Mouse (Mus musculus) mature B cell (primary cell): ENCODE measurements around the gene D430041D05Rik.

ENCODE experiments used
- in situ Hi-C: fragments of 300-500 bp; cut with MboI; formaldehyde crosslinking; loops from 2 replicates; pipeline ENCODE4 v1.14.3; 2019

The D430041D05Rik gene

DNA sequence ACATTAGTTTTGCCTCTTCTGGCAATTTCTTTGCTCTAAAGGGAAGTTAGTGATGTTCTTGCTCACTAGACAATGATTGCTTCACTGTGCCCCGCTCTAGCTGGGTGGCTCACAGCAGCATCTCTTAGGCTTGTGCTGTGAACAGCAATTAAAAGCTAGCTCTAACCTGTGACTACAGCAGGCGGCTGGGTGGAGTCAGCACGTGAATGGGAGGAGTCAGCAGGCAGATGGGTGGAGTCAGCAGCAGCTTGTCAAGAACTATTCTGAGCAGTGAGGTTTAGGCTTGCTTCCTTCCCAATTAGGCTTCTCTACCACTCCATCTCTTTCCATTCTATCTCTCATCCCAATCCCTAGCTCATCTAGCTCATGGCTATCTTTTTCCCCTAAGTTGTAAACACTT lies 213.5 kb downstream of the D430041D05Rik start:
- in situ Hi-C loops, result no loop called here

DNA sequence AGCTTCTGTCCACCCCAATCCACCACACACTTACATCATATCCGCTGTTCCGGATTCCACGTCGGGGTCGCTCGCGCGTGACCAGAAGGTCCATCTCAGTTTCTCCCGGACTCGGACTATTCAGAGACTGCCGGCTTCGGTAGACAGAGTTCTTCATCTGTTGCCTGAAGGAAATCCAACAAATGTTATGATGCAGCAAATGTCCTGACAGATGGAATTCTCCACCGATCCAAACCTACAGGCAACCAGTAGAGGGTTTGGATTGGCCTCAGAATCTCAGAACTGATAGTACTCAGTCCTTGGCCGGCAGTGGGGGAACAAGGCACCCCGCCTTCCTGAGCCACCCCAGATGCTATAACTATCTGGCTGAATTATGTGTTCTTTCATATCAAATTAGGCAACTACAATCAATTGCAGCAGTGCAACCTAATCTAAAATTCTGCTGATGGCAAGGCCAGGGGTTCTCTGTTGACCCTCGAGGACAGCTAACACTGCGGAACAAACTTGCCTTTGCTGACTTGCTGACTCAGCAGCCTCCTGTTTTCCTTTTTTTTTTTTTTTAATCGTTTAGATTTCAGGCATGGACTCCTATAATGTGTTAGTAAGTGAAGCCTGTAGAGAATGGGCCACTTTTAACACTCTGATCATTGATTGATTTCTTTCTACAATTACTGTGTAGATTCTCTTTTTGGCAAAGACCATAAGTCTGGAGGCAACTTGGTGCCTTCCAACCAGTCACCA lies 218.2 kb downstream of the D430041D05Rik start:
- in situ Hi-C loops, result no loop called here

DNA sequence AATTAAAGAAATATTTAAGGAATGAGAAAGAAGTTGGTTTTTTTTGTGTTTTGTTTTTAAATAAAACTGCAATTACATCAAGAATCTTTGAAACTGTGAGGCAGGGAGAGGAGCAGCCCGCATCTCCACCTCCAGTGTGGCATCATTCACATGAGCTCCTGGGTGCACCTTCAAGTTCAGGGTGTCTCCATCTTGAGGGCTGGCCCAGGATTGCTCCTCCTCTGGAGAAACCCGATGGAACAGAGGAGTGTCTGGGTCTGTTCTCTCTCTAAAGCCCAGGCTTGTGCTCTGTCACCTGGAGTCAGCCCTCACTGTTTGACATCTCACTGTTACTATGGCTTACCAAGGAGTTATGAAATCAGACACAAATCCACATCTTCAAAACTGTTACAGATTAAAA lies 219.1 kb downstream of the D430041D05Rik start:
- in situ Hi-C loops, result no loop called here

DNA sequence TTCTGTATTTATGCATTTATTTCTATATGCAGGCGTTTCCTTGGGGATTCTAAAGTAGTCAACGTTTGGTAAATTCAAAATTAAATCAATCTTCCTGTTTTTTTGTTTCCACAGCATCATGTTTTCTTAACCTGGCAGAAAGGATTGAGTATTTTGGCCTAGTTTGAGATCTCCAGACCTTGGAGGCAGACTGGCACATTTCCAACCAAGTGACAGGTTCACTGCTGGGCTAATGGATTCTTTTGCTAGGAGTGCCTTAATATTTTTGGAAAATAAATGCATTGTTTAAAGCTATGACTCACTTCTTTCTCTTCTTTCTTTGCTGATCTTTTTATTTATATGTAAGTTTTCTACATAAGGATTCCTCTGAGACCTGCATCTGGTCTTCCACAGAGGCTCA lies 222.0 kb downstream of the D430041D05Rik start:
- in situ Hi-C loops, result no loop called here

DNA sequence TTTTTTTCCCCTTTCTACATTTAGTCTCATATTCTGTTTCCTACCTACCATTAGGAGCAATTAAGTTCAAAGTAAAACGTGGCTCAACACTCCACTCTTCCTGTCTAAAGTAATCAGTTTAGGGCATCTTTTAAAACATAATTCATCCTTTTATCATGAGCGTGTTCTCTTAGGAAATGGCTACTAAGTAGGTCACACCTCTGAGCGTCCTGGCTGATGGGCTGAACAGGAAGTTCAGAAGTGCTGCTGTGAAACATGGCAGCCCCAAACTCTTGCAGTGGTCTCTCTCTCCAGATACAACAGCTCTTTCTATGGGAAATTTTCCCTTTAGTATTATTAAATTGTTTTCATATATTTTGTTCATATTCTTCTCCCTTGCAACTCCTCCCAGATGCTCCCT lies 223.7 kb downstream of the D430041D05Rik start:
- in situ Hi-C loops, result no loop called here

DNA sequence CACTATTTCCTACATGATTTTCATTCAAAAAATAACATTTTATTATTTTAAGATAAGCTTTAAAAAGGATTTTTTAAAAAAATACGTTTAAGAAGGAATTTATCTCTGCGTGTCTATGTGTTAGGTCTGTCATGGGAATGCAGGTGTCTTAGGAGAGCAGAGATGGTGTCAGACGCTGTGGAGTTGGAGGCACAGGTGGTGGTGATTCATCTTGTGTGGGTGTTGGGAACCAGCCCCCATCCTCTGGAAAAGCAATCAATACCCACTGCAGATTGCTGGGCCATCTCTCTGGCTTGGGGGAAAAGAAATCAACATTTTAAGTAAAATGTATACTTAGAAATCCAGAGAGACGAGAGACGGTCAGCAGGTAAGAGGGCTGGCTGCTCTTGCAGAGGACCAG lies 225.2 kb downstream of the D430041D05Rik start:
- in situ Hi-C loops, result no loop called here

DNA sequence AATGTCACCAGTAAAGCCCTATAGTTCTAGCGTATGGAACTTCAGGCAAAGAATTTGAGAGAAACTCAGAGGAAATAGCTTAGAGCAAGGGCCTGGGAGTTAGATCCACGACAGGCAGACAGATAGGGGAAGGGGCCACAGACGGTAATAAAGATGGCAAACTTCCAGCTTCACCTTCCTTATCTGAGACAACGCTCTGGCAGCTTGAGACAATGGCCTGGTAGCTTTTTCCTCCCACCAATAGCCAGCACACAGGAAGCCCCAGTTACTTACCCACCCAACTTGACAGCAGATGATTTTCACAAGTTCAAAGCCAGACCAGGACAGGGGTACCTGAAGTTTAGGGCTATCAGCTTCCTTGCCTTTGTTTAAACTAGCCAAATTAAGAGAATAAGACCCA lies 226.5 kb downstream of the D430041D05Rik start:
- in situ Hi-C loops, result no loop called here

DNA sequence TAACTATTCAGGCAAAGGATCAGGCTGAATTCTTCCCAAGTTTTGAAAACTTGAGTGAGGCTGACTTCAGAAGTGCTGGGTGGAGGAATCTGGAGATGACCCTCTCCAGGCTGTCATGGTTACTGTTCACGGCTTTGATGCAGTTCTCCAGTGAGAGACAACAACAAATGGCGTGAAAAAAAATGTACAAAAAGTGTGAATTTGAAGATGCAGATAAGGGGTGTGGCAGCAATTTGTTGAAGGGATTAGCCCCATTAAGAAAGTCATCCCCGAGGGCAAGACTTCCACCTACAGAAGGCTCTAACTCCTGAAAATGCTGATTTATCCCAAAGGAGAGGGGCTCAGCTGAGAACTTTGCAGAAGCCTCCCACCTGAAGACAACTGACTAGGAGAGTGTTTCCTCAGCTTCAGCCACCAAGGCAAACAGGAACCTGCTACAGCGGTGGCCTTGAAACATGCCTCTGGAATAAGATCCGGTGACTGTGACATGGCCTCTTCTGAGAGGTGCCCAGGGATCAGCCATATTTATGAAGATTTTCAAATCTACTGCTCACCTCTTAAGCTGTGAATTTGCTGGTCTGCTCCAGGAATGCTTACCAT lies 227.5 kb downstream of the D430041D05Rik start:
- in situ Hi-C loops, result no loop called here

DNA sequence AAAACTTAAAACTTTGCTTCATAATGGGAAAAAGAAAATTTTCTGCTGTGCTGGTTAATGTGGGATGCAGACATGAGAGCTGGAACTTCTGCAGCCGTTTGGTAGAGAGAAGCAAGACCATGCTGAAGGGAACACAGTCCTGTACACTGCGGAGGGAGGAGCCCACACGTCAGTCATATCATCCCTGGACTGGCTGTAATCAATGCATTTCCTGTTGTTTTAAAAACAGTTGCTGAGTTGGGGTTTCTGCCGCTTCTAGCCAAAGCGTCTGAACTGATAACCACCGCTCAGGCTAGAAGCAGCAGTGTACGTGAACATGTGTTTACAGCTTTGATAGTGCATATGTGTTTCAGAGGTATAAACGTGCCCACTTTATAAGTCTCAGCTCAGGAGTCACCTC lies 231.2 kb downstream of the D430041D05Rik start:
- in situ Hi-C loops, result no loop called here

DNA sequence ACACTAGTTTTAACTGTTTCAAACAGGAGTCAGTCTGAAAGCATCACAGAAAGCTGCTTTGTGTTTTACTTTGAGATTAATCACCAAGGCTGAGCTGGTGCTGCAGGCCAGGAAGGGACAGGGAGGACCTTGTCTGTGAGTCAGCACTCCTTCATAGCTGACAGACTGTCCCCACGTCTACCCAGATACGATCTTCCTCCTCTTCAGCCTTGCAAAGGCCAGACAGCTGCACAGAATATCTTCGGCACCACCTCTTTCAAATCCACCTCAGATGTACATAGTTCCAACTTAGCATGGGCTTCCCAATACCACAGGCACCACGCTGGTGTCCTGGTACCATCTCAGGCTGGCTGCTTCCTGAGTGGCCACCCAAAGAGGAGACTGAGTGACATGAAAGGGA lies 232.6 kb downstream of the D430041D05Rik start:
- in situ Hi-C loops, result no loop called here

DNA sequence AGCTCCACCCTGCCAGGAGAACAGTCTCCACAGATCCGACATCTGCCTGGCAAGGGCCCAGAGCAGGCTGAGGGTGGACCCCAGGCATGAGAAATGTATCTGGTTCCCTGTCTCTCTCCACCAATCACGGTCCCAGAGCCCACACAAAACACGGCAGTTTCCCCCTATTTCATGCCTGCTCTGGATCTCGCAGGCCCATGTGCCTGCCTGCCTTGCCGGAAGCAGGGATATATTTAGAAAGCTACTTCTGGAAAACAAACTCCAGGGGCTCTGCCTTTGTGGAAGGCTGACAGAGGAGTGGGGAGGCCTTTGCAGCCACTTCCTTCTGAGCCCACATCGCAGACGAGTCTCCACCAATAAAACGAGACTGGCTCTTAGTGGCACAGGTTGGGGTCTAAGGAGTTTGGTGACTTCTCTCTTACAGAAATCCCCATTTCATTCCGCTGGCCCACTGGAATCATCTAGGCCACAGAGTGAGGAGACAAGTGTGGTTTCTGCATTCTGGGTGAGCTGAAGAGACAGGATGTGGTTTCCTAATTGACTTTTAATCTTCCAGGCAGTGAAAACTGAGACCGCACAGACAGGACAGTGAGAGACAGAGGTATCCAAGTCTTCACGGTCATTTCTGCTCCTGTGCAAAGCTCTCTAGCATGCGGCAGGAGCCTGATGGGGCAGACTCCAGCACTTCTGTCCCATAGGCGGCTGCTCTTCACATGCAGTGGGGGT lies 233.7 kb downstream of the D430041D05Rik start:
- in situ Hi-C loops, result no loop called here

DNA sequence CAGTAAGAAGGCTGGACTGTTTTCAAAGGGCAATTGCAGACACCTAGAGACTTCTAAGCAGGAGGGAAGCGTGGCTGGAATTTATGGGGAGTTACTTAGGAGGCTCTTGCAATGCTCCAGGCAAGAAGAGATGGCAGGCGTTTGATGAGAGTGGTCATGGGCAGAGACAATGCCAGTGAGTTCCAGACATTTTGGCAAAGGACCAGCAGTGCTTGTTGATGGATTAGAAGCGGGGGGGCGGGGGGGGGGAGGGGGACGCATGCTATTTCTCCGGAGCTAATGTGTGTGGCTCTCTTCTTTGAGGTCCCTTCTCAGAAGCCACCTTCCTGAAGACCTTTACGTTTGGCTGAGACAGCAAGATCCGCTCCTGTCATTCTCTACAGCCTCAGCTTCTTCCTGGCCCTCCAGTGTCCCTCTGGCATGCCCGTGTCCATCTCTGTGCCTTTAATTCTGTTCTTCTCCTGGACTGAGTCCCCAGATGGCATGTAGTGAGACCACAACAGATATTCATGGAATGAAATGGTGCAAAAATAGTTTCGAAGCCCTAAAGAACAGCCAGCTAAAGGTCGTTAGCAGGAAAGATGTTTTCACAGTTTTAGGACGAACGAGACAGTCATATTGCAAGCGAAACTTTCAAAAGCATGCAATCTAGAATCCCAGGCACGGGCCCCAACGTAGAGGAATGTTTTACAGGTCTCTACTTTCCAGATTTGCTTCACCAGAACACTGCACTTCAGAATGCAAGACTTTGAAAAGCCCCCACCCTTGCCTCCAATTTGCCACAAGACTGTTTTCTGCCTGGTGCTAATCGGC lies 234.4 kb downstream of the D430041D05Rik start:
- in situ Hi-C loops, result no loop called here

DNA sequence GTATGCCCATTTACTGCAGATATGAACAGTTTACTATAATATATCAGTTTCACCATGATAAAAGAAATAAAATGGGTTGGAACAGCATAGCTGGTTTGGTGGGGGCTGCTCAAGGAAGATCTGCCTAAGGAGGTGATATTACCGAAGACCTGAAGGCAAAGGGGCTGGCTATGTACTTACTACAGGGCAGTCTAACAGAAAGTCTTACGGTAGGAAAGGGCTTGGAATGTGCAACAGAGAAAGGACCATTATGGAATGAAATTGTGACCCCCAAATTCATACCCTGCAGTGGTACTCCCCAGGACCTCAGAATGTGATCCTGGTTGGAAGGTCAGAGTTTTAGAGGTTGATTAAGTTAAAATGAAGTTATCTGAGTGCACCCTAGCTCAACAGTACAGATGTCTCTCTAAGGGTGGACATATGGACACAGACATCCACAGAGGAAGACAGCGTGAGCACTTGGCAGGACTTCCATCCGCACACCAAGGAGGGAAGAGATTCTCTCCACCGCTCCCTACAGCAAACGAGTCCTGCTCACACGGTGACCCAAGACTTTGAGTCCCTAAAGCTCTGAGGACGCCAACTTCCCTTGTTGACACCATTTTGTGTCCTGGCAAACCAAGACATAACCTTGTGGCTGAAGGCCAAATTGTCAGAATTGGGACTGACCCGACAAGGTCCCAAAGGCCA lies 235.2 kb downstream of the D430041D05Rik start:
- in situ Hi-C loops, result no loop called here

DNA sequence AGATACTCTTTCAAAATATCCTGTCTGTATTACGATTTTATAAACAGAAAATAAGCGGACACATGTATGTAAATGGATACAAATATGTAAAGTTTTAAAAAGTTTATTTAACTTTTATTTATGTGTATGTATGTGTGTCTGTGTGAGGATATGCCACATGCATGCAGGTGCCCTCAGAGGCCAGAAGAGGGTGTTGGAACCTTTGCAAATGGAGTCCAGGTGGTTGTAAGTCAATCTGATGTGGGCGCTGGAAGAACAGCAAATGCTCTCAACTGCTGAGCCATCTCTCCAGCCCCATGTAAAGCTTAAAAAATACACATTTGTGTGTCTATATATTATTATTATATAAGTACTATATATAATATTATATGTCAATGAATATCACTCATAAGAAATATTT lies 237.4 kb downstream of the D430041D05Rik start:
- in situ Hi-C loops, result no loop called here

DNA sequence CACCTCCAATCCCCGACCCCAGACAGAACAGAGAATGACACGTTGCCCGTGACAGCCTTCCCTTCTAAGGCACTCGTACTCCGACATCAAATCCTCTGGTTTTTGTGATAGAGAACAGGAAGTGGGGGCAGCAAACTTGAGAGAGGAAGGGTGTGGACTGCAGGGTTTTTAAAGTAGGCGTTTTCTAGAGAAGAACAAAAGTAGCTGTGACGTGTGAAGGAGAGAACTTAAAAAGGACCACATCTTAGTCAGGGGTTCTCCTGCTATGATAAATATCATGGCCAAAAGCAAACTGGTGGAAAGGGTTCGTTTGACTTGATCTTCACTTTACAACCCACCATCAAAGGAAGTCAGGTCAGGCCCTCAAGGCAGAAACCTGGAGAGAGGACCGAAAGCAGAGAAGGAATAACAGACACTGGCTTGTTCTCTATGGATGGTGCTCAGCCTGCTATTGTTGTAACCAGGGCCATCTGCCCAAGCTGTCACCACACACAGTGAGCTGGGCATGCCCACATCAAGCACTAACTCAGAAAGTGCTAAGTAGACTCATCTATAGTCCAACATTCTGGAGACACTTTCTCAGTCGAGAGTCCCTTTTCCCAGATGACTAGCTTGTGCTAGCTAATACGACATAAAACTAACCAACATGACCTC lies 238.0 kb downstream of the D430041D05Rik start:
- in situ Hi-C loops, result no loop called here

DNA sequence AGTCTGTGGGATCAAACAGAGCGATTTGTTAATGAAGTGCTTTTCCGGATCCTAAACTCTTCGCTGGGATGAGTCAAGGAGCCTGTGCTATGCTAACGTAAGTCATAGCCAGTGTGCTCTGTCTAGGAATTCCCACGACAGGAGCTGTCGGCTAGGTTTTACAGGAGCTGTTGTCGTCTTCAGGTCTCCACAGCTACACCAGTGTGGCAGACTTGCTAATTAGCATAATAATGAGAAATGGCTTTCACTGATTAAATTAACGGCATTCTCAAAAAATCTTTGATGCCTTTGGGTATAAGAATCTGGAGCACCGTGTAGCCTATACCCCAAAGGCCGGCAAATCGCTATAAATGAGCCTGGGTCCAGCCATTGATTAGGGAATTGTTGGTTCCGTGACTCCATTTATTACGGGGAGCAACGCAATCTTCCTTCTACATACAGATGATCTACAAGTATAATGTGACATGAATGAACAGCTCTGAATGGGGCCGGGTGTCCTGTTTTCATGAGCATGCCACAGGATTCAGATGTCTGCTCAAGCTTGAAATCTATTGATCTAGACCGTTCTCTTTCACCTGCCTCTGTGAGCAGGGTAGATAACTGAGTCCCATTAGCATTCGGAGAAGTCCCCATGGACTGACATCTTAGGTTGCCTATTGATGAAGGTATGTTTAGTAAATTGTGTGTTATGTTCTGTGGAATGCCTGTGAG lies 242.5 kb downstream of the D430041D05Rik start:
- in situ Hi-C loops, result no loop called here

DNA sequence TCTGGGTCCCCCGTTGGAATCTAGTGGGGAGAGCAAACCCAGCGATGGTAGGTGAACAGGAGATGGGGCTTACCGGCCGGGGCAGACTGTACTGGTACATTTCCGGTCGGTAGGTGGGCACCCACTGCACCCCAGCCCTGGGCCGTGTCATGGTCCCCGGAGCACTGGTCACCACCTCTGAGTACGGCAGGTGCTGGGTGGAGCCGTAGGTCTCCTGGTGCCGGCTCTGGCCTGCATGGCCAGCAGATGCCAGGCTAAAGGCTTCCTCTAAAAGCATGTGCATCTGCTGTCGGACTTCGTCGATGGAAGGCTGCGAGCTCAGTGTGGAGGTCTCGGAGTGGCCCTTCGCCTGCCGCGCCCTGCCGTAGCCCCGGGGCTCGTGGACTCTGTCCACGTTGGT lies 243.0 kb downstream of the D430041D05Rik start:
- in situ Hi-C loops, result no loop called here

DNA sequence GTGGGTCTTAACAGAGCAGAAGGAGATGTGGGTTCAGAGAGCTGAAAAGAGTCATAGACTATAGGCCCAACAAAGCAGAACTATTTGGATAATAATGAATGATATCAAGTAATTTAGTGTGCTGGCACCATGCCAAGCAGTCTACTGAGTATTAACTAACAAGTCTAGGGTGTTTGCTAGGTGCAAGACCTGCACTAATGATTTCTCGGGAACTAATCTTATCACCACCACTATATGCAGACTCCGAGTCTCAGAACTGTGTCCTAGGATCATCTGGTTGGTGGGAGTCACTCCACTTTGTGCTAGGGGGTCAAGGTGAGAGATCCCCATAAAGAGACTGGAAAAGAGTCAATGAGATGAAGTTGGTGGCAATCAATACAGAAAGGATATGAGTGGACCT lies 245.2 kb downstream of the D430041D05Rik start:
- in situ Hi-C loops, result no loop called here

DNA sequence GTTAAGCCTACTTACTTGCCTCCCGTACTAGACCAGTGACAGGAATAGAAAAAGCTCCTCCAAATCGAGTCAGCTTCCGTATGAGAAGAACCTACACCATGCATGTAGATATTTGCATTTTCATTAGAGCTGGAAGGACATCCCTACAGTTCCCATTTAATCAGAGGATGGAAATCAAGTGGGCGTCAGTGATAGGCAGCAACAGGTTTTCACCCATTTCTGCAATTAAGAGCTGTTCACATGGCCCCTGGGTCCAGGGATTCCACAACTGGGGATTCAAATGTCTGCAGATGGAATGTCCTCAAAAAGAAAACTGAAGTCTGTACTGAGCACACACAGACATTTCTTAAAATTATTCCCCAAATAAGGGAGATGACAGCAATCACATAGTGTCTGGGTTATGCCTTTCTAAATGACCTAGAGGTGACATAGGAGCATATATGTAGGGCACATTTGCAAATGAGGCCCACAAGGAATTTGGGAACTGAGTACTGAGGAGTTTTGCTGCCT lies 246.8 kb downstream of the D430041D05Rik start:
- in situ Hi-C loops, result no loop called here

DNA sequence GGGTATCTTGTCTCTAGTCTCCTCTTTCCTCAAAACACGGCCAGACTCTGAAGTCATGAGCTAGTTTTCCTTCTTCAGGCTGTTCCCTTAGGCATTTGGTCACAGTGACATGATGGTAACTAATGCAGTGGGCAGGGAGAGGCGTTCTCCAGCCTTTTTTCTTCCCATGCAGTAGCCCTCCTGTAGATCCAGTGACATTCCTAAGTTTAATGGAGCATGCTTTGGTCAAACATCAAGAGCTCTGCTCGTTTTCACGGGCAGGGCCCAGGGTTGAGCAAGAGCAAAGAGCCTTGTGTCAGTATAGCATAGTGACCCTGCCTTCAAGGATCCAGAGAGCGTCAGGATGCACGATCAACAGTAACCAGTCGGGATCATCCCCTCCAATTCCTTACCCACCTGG lies 247.4 kb downstream of the D430041D05Rik start:
- in situ Hi-C loops, result no loop called here
